Mouse (Mus musculus): ENCODE measurements around the gene Slc16a1.

GRCm38 (mm10) chr3:104630941-104631340 is 7.5 kb upstream of the Slc16a1 start:
- TF ChIP-seq CTCF (IDR thresholded peaks at IDR 0.05; ENCODE audit: borderline replicate concordance, control insufficient read depth, extremely low read depth, insufficient read depth, low read length, poor library complexity) (no peak), POLR2A (IDR thresholded peaks at IDR 0.05; ENCODE audit: control insufficient read depth, extremely low read depth, insufficient read depth, low read length, poor library complexity) (no peak)

Data from thymus, adult 2 months (tissue).